Mouse (Mus musculus): ENCODE measurements at regions not wholly inside any gene's neighbourhood (a gene's known extent, or its start where the extent isn't known, plus 50 kb on each side); places are given as distances from the start of the nearest gene placed in this dataset.

DNA sequence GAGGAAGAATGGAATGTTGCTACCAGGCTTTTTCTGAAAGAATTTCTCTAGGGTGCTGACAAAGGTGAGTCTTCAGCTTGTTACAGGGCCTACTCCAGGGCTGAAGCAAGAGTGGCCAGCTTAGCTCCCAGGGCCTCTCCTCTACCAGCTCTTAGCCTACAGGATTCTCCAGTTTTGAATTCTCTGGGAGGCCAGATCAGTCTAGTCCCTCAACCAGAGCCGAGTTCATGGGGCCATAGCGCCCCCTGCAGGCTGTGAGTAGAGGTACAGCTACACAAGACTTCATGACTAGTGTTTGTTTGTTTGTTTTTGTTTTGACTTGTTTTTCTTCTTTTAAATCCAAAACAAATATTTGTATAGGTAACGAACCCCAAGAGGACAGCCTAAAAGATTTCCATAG is 211.8 kb upstream of the Eef2kmt start:
- DNase-seq (ENCODE audit: low spot score) = no peak

GRCm38 (mm10) chr16:5466760-5467159 is 211.0 kb upstream of the Eef2kmt start:
- DNase-seq (ENCODE audit: low spot score) = no peak

DNA sequence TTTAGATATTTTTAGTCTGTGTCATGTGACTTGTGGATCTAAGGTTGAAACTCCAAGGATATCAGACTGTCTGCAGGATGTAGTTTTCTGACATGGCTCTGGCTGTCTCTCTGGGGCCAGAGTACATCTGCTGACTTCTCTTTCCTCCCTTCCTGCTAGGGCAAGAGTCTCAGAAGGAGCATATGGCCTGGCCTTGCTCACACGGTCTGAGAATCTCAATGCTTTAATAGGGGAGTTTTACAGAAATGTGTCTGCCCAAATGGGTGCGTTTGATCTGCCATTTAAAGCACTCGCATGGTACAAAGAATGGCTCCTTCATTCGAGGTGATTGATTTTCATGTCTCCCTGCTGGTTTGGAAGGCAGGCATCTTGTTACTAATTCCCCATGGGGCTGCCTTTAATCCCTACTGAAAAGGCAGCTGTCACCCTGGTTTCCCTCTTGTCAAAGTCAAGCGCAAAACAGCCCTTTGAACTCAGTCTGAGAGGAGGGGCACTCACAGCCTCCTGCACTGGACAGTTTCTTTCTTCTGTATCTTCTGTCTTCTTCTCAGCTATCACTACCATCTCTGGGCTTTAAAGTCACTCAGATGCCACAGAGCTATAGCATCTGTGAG is 199.7 kb upstream of the Eef2kmt start:
- no peak for DNase-seq (ENCODE audit: low spot score)

DNA sequence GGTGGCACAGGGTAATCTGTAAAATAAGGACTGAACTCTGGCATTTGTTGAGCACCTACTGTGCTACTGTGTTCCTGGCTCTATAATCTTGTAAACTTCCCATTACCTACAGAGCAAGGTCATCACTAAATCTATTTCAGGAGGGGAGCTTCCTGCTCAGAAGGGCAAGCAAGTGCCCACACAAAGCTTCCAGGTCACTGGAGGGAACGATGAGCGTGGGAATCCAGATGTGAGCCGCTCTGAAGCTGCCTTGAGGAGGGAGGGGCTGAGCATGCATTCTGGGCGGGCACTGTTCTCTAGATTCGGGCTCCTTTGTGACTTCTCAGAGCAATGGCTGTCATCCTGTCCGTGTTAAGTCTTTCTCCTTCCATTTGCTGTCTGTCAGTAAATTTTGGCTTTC is 198.5 kb upstream of the Eef2kmt start:
- DNase-seq (ENCODE audit: low spot score) = no peak

- DNase-seq (ENCODE audit: low spot score) = no peak
Observed at GRCm38 (mm10) chr16:5452971-5453370, 197.2 kb upstream of the Eef2kmt start.

GRCm38 (mm10) chr16:5445776-5446175 is 190.0 kb upstream of the Eef2kmt start:
- no peak for DNase-seq (ENCODE audit: low spot score)

GRCm38 (mm10) chr16:5444785-5445184 is 189.0 kb upstream of the Eef2kmt start:
- no peak for DNase-seq (ENCODE audit: low spot score)

GRCm38 (mm10) chr16:5439717-5440116 is 183.9 kb upstream of the Eef2kmt start:
- DNase-seq (ENCODE audit: low spot score) = no peak

GRCm38 (mm10) chr16:5438405-5438804 is 182.6 kb upstream of the Eef2kmt start:
- DNase-seq (ENCODE audit: low spot score) = no peak

- DNase-seq (ENCODE audit: low spot score) = no peak
Observed at GRCm38 (mm10) chr16:5431689-5432088, 175.9 kb upstream of the Eef2kmt start.

DNA sequence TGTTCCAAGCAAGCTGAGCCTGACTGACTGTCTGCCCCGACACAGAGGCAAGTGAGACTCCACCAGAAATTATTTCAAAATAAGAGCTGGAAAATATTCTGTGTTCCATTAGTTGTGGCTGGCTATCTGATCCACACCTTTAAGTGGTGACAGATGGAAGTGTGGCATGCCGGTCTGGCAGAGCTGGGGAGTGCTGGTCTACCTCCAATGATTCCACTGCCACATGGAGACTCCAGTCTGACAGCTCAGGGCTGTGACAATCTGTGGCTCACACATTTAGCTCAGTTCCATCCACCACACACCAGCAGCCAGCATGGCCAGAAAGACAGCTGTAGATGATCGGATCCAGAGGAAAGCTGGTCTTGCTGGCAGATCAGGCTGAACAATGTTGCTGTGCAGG is 175.3 kb upstream of the Eef2kmt start:
- no peak for DNase-seq (ENCODE audit: low spot score)

DNA sequence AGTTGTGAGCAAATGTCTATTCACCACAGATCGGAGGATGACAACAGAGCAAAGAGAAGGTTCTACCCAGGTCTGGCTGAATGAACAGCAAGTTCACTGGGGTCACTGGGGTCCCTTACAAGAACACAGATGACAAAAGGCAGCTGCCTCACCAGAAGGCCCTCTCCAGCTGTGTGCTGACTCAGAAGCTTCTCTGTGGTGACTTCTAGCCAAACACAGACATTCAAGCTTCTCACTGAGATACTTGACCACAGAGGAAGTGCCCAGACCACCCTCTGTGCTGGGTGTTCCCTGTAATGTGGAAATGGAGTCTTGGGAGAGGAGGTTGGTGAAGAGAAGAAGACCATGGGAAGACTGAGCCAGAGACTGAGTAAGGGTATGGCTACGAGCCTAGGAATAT is 173.7 kb upstream of the Eef2kmt start:
- no peak for DNase-seq (ENCODE audit: low spot score)

- no peak for DNase-seq (ENCODE audit: low spot score)
Observed at GRCm38 (mm10) chr16:5425908-5426307, 170.1 kb upstream of the Eef2kmt start.

GRCm38 (mm10) chr16:5422041-5422440 is 166.3 kb upstream of the Eef2kmt start:
- no peak for DNase-seq (ENCODE audit: low spot score)

DNA sequence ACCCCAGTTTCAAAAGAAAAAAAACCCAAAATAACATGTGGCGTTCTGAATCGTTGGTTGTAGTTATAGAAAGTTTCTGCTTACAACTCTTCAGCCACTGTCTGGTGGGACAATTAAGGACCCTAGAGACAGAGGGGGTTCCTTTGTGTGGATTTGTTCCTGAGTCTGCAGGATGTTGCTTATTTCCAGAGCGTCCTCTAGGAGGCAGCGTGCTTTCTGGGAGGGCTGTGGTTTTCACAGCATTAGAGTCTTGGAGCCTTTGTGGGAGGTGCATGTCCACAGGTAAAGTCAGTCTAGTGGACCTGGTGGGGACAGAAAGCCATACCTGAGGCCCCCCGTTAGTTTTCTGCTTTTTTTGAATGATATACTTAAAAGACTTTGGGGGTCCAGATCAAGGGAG is 165.8 kb upstream of the Eef2kmt start:
- no peak for DNase-seq (ENCODE audit: low spot score)

DNA sequence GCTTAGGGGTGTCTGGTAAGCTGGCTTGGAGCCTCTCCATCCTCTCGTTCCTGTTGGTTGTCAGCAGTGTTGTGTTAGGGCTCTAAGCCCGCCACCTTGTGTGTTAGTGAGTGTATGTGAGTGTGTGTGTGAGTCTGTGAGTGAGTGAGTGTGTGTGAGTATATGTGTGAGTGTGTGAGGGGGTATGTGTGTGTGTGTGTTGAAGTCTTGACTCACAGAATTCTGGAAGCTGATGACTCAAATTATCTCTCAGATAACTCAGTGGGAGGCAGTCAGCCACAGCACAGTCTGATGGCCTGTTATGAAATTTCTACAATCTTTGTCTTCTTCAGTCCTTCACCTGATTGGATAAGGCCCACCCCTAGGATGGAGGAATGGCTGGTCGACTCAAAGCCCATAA is 163.7 kb upstream of the Eef2kmt start:
- no peak for DNase-seq (ENCODE audit: low spot score)

DNA sequence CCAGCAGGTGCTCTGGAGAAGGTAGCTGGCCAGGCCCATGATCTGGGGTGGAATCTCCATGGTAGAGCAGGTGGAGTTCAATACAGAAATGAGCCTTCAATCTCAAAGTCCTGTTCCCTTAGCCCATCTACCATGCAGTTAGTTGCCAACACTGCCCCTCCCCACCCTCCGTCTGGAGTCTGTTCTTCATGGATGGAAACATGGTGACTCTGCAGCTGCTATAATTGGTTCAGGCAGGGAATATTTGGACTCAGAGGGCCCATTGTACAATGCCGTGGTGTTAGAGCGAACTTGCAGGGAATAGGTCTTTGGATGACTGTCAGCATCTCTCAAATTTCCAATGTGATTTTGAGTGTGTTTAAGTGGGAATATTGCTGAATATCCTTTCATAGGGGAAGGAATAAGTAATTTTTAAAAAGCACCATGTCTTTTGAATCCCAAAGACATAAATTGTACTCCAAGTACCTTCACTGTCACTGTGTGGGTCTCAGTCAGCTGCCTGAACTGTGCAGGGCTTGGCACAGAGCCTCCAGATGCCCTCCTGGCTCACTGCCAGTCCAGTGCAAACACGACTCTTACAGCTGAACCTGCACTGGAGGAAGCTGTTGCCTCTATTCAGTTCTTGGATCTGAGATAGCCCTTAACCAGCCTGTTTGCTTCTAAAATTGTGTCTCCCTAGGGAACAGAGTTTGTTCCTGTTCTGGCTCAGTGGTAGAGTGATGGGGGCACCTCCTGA is 162.8 kb upstream of the Eef2kmt start:
- no peak for DNase-seq (ENCODE audit: low spot score)

DNA sequence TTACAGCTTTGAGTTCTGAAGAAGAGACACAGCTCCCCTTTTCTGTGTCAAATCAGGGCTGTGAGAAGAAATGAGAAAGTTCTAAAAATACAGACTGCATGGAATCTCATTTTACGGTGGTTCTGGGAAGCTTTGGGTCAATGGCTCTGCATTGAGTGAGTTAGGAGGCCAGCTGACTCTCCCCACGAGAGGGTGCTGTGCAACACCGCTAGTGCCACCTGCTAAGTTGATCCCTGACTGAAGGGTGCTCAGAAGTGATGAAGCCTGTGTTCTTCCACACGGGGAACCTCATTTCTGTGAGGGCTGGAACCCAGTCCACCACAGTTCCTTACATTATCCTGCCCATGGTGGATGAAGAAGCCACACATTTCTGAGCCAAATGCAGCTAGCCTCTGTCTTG is 159.5 kb upstream of the Eef2kmt start:
- DNase-seq (ENCODE audit: low spot score) = no peak

DNA sequence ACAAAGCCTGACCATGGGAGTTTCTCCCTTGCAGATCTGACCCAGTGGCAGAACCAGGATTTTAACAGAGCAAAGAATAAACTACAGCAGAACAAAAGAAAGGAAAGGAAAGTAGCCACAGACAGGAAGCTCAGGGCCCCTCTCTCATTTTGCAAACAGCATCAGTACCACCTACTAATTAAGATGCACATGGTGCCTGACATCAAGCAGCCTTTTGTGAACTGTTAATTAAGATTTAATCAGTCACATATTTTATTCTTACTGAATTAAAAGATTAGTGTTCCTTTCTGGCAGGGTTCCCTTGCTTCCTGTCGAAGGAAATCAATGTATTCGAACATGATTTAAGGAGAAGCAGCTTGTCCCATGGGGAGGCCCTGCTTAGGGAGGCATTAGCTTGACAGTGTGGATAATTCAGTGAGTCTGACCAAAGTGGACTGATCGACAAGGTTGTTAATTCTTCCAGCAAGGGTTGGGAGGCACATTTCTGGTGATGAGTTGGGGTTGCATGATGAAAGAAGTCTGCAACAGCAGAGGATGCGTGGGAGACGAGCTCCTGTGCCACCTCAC is 156.1 kb upstream of the Eef2kmt start:
- DNase-seq (ENCODE audit: low spot score) = no peak

- DNase-seq (ENCODE audit: low spot score) = peak; percentile 67
Observed at GRCm38 (mm10) chr16:5406711-5407110, 150.9 kb upstream of the Eef2kmt start.

- DNase-seq (ENCODE audit: low spot score) = no peak
Observed at GRCm38 (mm10) chr16:5393336-5393735, 137.6 kb upstream of the Eef2kmt start.

DNA sequence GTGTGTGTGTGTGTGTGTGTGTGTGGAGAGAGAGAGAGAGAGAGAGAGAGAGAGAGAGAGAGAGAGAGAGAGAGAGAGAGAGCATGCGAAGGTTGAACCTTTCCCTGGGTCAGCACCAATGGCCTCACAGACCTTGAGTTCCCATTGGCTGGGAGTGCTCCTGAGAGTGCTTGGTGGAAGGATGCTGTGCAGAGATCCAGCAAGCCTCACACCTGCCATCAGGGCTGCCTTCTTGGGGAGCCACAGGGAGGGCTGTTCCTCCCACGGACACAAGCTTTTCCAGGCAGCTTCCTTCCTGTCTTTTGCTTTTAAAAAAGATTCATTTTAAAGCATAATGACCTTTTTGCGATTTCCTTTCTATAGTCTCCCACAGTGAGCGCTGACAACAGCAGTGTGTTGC is 127.1 kb upstream of the Eef2kmt start:
- DNase-seq (ENCODE audit: low spot score) = no peak

GRCm38 (mm10) chr16:5382228-5382884 is 126.6 kb upstream of the Eef2kmt start:
- no peak for DNase-seq (ENCODE audit: low spot score)

Data from urinary bladder, postnatal 14 days (tissue).